Mouse (Mus musculus): ENCODE data around the gene Klk8. TPM values are rescaled to one million over a fixed set of nuclear protein-coding genes. Genes with fewer than 3 reads are reported as not detected.

Klk8 gene
- 139 and 155 TPM in 2 replicates for polyA plus RNA-seq (2015; fragmentation: Nextera tagmentation; extraction: Ambion mirVana)

DNA sequence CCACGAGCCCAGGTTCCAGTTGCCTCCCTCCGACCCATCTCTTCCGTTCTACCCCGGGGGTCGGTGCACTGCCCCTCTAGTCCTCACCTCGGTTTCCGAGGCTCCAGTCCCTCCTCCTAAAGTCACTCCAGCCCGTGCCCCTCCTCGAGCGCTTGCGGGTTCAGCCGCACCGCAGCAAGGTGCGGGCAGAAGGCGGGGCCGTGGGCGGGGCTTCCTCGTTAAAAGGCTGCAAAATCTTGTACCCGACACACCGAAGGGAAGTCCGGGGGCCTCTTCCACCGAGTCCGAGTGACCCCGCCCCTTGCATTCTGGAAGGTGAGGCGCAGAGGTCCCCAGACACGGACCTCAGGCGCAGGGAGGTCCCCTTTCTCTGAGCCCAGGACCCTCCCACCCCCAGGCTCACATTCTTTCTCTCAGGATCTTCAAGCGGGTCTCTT lies at the start of gene Klk8:
Klk8 (plus strand) TSS at position 245 of the 437 bp plus-strand sequence.
- Histone ChIP-seq H3K9me3 (ENCODE audit: control insufficient read depth, low read length) (no peaks in the 10 kb centered on the region), H3K27ac (replicated peaks) (peak within 1 kb of the TSS; percentile 35; the same call in 1 of the 2 replicates), H3K4me1 (replicated peaks; ENCODE audit: control insufficient read depth, insufficient read depth) (peaks cover 3% of the 10 kb centered on the region; the same call in 1 of the 2 replicates), H3K27me3 (ENCODE audit: control insufficient read depth, insufficient read depth, low read length) (no peaks in the 10 kb centered on the region), H3K36me3 (ENCODE audit: control insufficient read depth, insufficient read depth, low read length) (no peaks in the 10 kb centered on the region), H3K9ac (ENCODE audit: low read length) (peak within 1 kb of the TSS; percentile 57), H3K4me2 (replicated peaks; ENCODE audit: low read depth) (peak within 1 kb of the TSS; percentile 83), H3K4me3 (ENCODE audit: low read depth, low read length) (peak within 1 kb of the TSS; percentile 49)
- TF ChIP-seq EP300 (optimal IDR thresholded peaks at IDR 0.05) (no peak), CTCF (IDR thresholded peaks at IDR 0.05; ENCODE audit: low read depth) (no peak)
- 0 out of 2 replicates have a peak, but pooled peaks have one; percentile 37 for ATAC-seq (ENCODE audit: low FRiP score, low TSS enrichment)
- WGBS, result under 1% methylated on average over 28 of the region's 28 CpGs
- peak; percentile 54 for DNase-seq (ENCODE audit: low spot score)

DNA sequence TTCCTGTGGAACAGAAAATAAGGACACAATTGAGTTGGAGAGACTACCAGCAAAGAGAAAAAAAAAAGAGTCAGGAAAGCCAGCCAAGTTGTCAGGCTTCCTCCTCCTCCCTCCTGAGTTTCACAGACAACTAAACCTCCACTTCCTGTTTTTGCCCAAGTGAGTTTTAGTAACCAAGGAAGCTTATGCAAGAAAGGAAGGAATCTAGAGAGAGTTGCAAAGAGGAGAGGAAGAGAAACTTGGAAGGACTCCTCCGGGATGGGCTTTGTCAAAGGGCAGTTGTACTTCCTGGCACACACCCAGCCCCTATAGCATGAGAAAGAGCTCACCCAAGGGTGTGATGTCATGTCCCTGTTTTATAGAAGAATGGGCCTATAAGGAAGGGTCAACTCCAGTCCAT lies 49.6 kb upstream of the Klk8 start:
- Histone ChIP-seq H3K9ac (ENCODE audit: low read length) (no peak overlapping the region), H3K27ac (replicated peaks) (peak overlapping the region; percentile 13; the same call in 1 of the 2 replicates), H3K4me2 (replicated peaks; ENCODE audit: low read depth) (no peak overlapping the region), H3K4me3 (ENCODE audit: low read depth, low read length) (no peak overlapping the region), H3K4me1 (replicated peaks; ENCODE audit: control insufficient read depth, insufficient read depth) (no peaks in the 10 kb centered on the region), H3K27me3 (ENCODE audit: control insufficient read depth, insufficient read depth, low read length) (no peaks in the 10 kb centered on the region), H3K36me3 (ENCODE audit: control insufficient read depth, insufficient read depth, low read length) (no peaks in the 10 kb centered on the region), H3K9me3 (ENCODE audit: control insufficient read depth, low read length) (no peaks in the 10 kb centered on the region)
- DNase-seq (ENCODE audit: low spot score) (no peak), ATAC-seq (ENCODE audit: low FRiP score, low TSS enrichment) (no peak)
- TF ChIP-seq CTCF (IDR thresholded peaks at IDR 0.05; ENCODE audit: low read depth), result no peak
- no peak for TF ChIP-seq EP300 (optimal IDR thresholded peaks at IDR 0.05)
- WGBS, result 50% methylated on average over 1 of the region's 1 CpGs

DNA sequence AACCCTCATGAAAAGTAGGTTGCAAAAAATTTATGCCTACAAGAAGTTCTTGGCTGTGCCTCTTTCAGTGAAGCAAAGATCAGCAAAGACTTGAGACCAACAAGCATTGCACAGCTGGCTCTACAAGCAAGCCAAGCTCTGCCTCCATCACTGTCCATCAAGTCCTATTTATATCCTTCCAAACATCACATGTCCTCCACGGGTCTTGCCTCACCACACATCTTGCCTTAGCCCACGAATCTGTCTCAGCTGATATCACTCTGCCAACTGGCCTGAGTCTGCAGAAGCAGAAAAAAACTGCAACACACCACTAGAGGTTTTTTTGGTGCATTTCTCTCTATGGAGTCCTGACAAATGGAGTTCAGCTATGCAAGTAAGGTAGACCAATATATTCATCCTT lies 44.6 kb upstream of the Klk8 start:
- no peak for DNase-seq (ENCODE audit: low spot score)
- no peak for ATAC-seq (ENCODE audit: low FRiP score, low TSS enrichment)
- 65% methylated on average over 2 of the region's 2 CpGs for WGBS
- Histone ChIP-seq H3K4me2 (replicated peaks; ENCODE audit: low read depth) (no peak overlapping the region), H3K27me3 (ENCODE audit: control insufficient read depth, insufficient read depth, low read length) (no peaks in the 10 kb centered on the region), H3K4me1 (replicated peaks; ENCODE audit: control insufficient read depth, insufficient read depth) (no peaks in the 10 kb centered on the region), H3K4me3 (ENCODE audit: low read depth, low read length) (no peak overlapping the region), H3K9ac (ENCODE audit: low read length) (no peak overlapping the region), H3K36me3 (ENCODE audit: control insufficient read depth, insufficient read depth, low read length) (no peaks in the 10 kb centered on the region), H3K27ac (replicated peaks) (no peak overlapping the region), H3K9me3 (ENCODE audit: control insufficient read depth, low read length) (no peaks in the 10 kb centered on the region)
- no peak for TF ChIP-seq CTCF (IDR thresholded peaks at IDR 0.05; ENCODE audit: low read depth)
- TF ChIP-seq EP300 (optimal IDR thresholded peaks at IDR 0.05), result no peak

DNA sequence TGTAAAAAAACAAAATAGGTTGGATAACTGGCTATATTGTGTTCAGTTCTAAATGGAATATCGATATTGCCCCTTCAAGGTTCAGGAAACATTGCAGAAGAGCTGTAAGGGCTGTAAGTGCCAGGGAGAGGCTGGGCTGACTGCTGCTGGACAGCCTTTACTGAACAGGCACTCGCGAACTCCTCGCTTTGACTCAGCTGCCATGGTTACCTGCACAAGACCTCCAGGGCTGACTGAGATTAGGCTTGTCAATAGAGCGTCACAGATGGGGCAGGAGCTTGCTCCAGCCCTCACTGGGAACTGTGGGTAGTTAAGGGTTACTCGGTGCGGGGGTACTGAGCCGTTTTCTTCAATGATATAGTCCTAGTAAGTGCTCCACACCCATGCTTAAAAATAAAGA lies 30.9 kb upstream of the Klk8 start:
- H3K27ac ChIP-seq (replicated peaks), result no peak overlapping the region
- H3K4me1 ChIP-seq (replicated peaks; ENCODE audit: control insufficient read depth, insufficient read depth), result no peaks in the 10 kb centered on the region
- no peak overlapping the region for H3K9ac ChIP-seq (ENCODE audit: low read length)
- H3K36me3 ChIP-seq (ENCODE audit: control insufficient read depth, insufficient read depth, low read length), result no peaks in the 10 kb centered on the region
- H3K4me3 ChIP-seq (ENCODE audit: low read depth, low read length), result no peak overlapping the region
- no peaks in the 10 kb centered on the region for H3K9me3 ChIP-seq (ENCODE audit: control insufficient read depth, low read length)
- no peak for ATAC-seq (ENCODE audit: low FRiP score, low TSS enrichment)
- H3K27me3 ChIP-seq (ENCODE audit: control insufficient read depth, insufficient read depth, low read length), result no peaks in the 10 kb centered on the region
- TF ChIP-seq CTCF (IDR thresholded peaks at IDR 0.05; ENCODE audit: low read depth) (no peak), EP300 (optimal IDR thresholded peaks at IDR 0.05) (no peak)
- H3K4me2 ChIP-seq (replicated peaks; ENCODE audit: low read depth), result no peak overlapping the region
- 34% methylated on average over 8 of the region's 8 CpGs for WGBS
- DNase-seq (ENCODE audit: low spot score), result no peak

DNA sequence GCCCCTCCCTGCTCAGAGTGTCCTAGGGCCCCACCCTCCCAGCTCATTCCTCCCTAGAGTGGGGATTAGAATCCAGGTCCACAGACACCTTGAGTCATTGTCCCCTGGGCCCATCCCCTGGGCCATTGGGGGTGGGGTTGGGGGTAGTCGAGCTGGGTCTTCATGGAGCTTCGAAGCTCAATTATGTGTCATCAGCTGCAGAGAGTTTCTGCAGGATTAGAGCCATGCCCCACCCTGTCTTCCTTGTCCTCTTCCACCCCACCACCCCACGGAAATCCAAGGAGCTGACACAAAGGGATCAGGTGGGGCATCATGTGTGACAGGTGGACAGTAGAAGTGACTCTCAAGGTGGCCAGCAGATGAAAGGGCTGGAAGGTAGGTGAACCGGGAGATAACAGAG lies 28.8 kb upstream of the Klk8 start, which contains the start of gene Klk12:
Klk12 (plus strand) TSS at position 301 of the 400 bp plus-strand sequence.
- no peak for DNase-seq (ENCODE audit: low spot score)
- no peaks in the 10 kb centered on the region for H3K36me3 ChIP-seq (ENCODE audit: control insufficient read depth, insufficient read depth, low read length)
- H3K9ac ChIP-seq (ENCODE audit: low read length), result no peak within 1 kb of the TSS
- ATAC-seq (ENCODE audit: low FRiP score, low TSS enrichment), result no peak
- H3K4me3 ChIP-seq (ENCODE audit: low read depth, low read length), result no peak within 1 kb of the TSS
- no peak within 1 kb of the TSS for H3K4me2 ChIP-seq (replicated peaks; ENCODE audit: low read depth)
- H3K4me1 ChIP-seq (replicated peaks; ENCODE audit: control insufficient read depth, insufficient read depth), result no peaks in the 10 kb centered on the region
- no peak within 1 kb of the TSS for H3K27ac ChIP-seq (replicated peaks)
- H3K9me3 ChIP-seq (ENCODE audit: control insufficient read depth, low read length), result no peaks in the 10 kb centered on the region
- TF ChIP-seq CTCF (IDR thresholded peaks at IDR 0.05; ENCODE audit: low read depth), result no peak
- TF ChIP-seq EP300 (optimal IDR thresholded peaks at IDR 0.05), result no peak
- H3K27me3 ChIP-seq (ENCODE audit: control insufficient read depth, insufficient read depth, low read length), result no peaks in the 10 kb centered on the region
- 62% methylated on average over 4 of the region's 4 CpGs for WGBS

DNA sequence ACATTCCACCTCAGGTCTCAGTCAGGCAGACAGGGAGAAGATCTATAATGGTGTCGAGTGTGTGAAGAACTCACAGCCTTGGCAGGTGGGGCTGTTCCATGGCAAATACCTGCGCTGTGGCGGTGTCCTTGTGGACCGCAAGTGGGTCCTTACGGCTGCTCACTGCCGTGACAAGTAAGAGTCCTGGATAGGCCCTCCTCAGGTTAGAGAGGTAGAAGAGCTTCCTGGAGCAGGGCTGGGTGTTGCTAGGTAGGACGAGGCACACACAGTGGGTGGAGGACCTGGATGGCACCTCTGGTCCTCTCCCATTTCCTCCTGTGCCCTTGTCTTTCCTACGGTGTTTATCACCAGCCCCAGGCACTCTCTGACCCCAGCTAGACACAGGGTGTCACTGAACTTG lies 27.7 kb upstream of the Klk8 start:
- WGBS, result 85% methylated on average over 8 of the region's 8 CpGs
- no peak for ATAC-seq (ENCODE audit: low FRiP score, low TSS enrichment)
- H3K4me2 ChIP-seq (replicated peaks; ENCODE audit: low read depth), result no peak overlapping the region

More for the DNA sequence above, 27.7 kb upstream of the Klk8 start:
- no peak for TF ChIP-seq CTCF (IDR thresholded peaks at IDR 0.05; ENCODE audit: low read depth)
- TF ChIP-seq EP300 (optimal IDR thresholded peaks at IDR 0.05), result no peak
- peak; percentile 8 for DNase-seq (ENCODE audit: low spot score)
- H3K4me3 ChIP-seq (ENCODE audit: low read depth, low read length), result no peak overlapping the region
- no peaks in the 10 kb centered on the region for H3K27me3 ChIP-seq (ENCODE audit: control insufficient read depth, insufficient read depth, low read length)
- no peaks in the 10 kb centered on the region for H3K9me3 ChIP-seq (ENCODE audit: control insufficient read depth, low read length)
- no peaks in the 10 kb centered on the region for H3K36me3 ChIP-seq (ENCODE audit: control insufficient read depth, insufficient read depth, low read length)
- no peaks in the 10 kb centered on the region for H3K4me1 ChIP-seq (replicated peaks; ENCODE audit: control insufficient read depth, insufficient read depth)
- no peak overlapping the region for H3K27ac ChIP-seq (replicated peaks)
- no peak overlapping the region for H3K9ac ChIP-seq (ENCODE audit: low read length)

Measured in stomach, postnatal 0 days (tissue).